Mouse (Mus musculus) ovary, postnatal 10 days (tissue): ENCODE results near the gene Gnb3.
A peak's percentile ranks its signal among the peaks of the same experiment; 100 is the strongest.

Experiments
- DNase-seq: peaks from one replicate; pipeline ENCODE4 v3.0.0; 2022; ENCODE audit warnings: low spot score

The Gnb3 gene

GRCm38 (mm10) chr6:124840241-124841167, at the start of gene Gnb3:
Gene Gnb3, minus strand, starts transcription at chr6:124840275.
- no peak for DNase-seq

GRCm38 (mm10) chr6:124888555-124889125, 48.6 kb upstream of the Gnb3 start:
- no peak for DNase-seq

- DNase-seq, result no peak
Observed at GRCm38 (mm10) chr6:124887986-124888385, 47.9 kb upstream of the Gnb3 start, which contains the start of gene Cd4. Gene Cd4, minus strand, starts transcription at chr6:124888221.

- DNase-seq, result no peak
Observed at GRCm38 (mm10) chr6:124885956-124886381, 45.9 kb upstream of the Gnb3 start.

GRCm38 (mm10) chr6:124884714-124885500, 44.8 kb upstream of the Gnb3 start:
- DNase-seq, result no peak

GRCm38 (mm10) chr6:124883351-124883750, 43.3 kb upstream of the Gnb3 start:
- DNase-seq, result no peak

- no peak for DNase-seq
Observed at GRCm38 (mm10) chr6:124881821-124882220, 41.7 kb upstream of the Gnb3 start.

GRCm38 (mm10) chr6:124879390-124879789, 39.3 kb upstream of the Gnb3 start:
- no peak for DNase-seq

- no peak for DNase-seq
Observed at GRCm38 (mm10) chr6:124874348-124874747, 34.3 kb upstream of the Gnb3 start.

GRCm38 (mm10) chr6:124866560-124866959, 26.5 kb upstream of the Gnb3 start:
- DNase-seq, result no peak

- no peak for DNase-seq
Observed at GRCm38 (mm10) chr6:124865766-124866362, 25.8 kb upstream of the Gnb3 start.

- DNase-seq, result peak; percentile 43
Observed at GRCm38 (mm10) chr6:124863658-124864298, 23.7 kb upstream of the Gnb3 start, which contains the start of gene Gpr162. Gene Gpr162, minus strand, starts transcription at chr6:124863983.

GRCm38 (mm10) chr6:124863125-124863657, 23.1 kb upstream of the Gnb3 start:
- no peak for DNase-seq

GRCm38 (mm10) chr6:124862406-124863124, 22.5 kb upstream of the Gnb3 start:
- no peak for DNase-seq

GRCm38 (mm10) chr6:124861802-124862201, 21.7 kb upstream of the Gnb3 start:
- no peak for DNase-seq

GRCm38 (mm10) chr6:124861266-124861665, 21.2 kb upstream of the Gnb3 start:
- no peak for DNase-seq

GRCm38 (mm10) chr6:124860511-124860910, 20.4 kb upstream of the Gnb3 start:
- DNase-seq, result no peak

- DNase-seq, result peak; percentile 58
Observed at GRCm38 (mm10) chr6:124859725-124860124, 19.6 kb upstream of the Gnb3 start.

- DNase-seq, result no peak
Observed at GRCm38 (mm10) chr6:124858561-124859318, 18.7 kb upstream of the Gnb3 start.
